13 mouse cellular contexts compared by ENCODE assay signal in the genomic region with DNA sequence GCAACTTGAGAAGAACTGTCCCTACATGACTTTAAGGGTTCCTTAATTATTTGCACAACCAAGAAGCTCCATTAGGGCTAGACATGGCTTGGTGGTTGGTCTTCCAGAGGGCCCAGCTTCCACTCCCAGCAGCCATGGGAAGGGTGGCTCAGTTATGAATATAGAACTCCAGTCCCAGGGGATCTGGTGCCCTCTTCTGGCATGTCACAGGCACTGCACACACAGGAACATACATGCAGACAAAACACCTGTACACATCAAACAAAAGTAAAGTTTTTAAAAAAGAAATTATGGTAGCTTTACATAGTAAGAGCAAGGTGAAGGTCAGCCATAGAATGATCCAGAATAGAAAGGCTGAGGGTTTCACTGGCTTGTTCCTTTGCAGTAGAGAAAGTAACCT. TPM values are rescaled to one million over a fixed set of nuclear protein-coding genes. Genes with fewer than 3 reads are reported as not detected.
DNase-seq lines count a peak whose midpoint lies in the region; ATAC-seq and TF ChIP-seq lines count a peak whose summit lies in the region.
"Had no signal": no experiment of that assay in that cellular context is flagged by ENCODE, and none has a peak within 500 bp of the region (broad histone marks: within the 10 kb centered on the region; RNA-seq: fewer than 3 reads in every experiment).

No protein-coding gene starts in this region.

- intact Hi-C loops in left cerebral cortex, postnatal 25 days (cut with DNase I), result no loop called here

- no peaks in the 10 kb centered on the region for H3K4me1 ChIP-seq in ES-Bruce4 (ENCODE audit: control insufficient read depth, insufficient read depth, low read length)
- H3K4me1 ChIP-seq in heart, embryonic 11.5 days (ENCODE audit: control insufficient read depth, insufficient read depth, low read length), result no peaks in the 10 kb centered on the region
- H3K4me1 ChIP-seq: forebrain, embryonic 12.5 days; midbrain, embryonic 15.5 days; neural tube, embryonic 15.5 days had no signal

- no peak for DNase-seq in layer of hippocampus, adult 2 months (ENCODE audit: low spot score in 2 of 2)
- no peak for DNase-seq in layer of hippocampus, adult 8-10 months (ENCODE audit: low spot score in 2 of 2)
- peak; percentile 35 for DNase-seq in 416B (ENCODE audit: low read depth)
- no peak for DNase-seq in layer of hippocampus, adult 9-10 months (ENCODE audit: low spot score)
- DNase-seq in left cerebral cortex, postnatal 25 days (ENCODE audit: low spot score in 2 of 2), result no peak
- DNase-seq: right cerebral cortex, postnatal 25 days had no signal

- no peaks in the 10 kb centered on the region for H3K9me3 ChIP-seq in ES-Bruce4 (replicated peaks; ENCODE audit: control insufficient read depth, insufficient read depth, low read length, poor library complexity, severe bottlenecking)
- H3K9me3 ChIP-seq in heart, embryonic 11.5 days (replicated peaks; ENCODE audit: control insufficient read depth, low read length), result no peaks in the 10 kb centered on the region; the same call in 1 of the 2 replicates
- H3K9me3 ChIP-seq: forebrain, embryonic 12.5 days; liver, embryonic 15.5 days; midbrain, embryonic 15.5 days; neural tube, embryonic 15.5 days had no signal

- no peak overlapping the region for H3K4me3 ChIP-seq in layer of hippocampus, adult 2 months
- H3K4me3 ChIP-seq in ES-Bruce4 (ENCODE audit: low read depth, low read length), result no peak overlapping the region
- no peak overlapping the region for H3K4me3 ChIP-seq in heart, embryonic 11.5 days (ENCODE audit: low read depth, low read length)
- H3K4me3 ChIP-seq: forebrain, embryonic 12.5 days; liver, embryonic 15.5 days; midbrain, embryonic 15.5 days; neural tube, embryonic 15.5 days had no signal

- no peak overlapping the region for H3K4me2 ChIP-seq in heart, embryonic 11.5 days
- H3K4me2 ChIP-seq: forebrain, embryonic 12.5 days; liver, embryonic 15.5 days; midbrain, embryonic 15.5 days; neural tube, embryonic 15.5 days had no signal

- peak; percentile 79 for ATAC-seq in erythroblast, adult 5-6 weeks (replicated peaks; ENCODE audit: low FRiP score, poor library complexity, severe bottlenecking)
- ATAC-seq in heart, embryonic 11.5 days (replicated peaks; ENCODE audit: insufficient number of reproducible peaks, low FRiP score, low TSS enrichment), result no peak
- ATAC-seq: midbrain, embryonic 15.5 days had no signal

- TF ChIP-seq CTCF in layer of hippocampus, adult 2 months (conservative IDR thresholded peaks at IDR 0.05), result peak; percentile 64
- TF ChIP-seq CTCF in ES-Bruce4 (IDR thresholded peaks at IDR 0.05; ENCODE audit: low read depth, low read length), result peak; percentile 67

- TF ChIP-seq EP300 in ES-Bruce4 (IDR thresholded peaks at IDR 0.05; ENCODE audit: insufficient read depth, low read depth, low read length), result no peak

- no peak overlapping the region for H3K27ac ChIP-seq in layer of hippocampus, adult 2 months
- no peak overlapping the region for H3K27ac ChIP-seq in ES-Bruce4 (ENCODE audit: insufficient read depth, low read length)
- no peak overlapping the region for H3K27ac ChIP-seq in heart, embryonic 11.5 days (ENCODE audit: low read depth, low read length)
- H3K27ac ChIP-seq: forebrain, embryonic 12.5 days; liver, embryonic 15.5 days; midbrain, embryonic 15.5 days; neural tube, embryonic 15.5 days had no signal

- H3K27me3 ChIP-seq in ES-Bruce4 (ENCODE audit: control insufficient read depth, insufficient read depth, low read length, poor library complexity, severe bottlenecking), result no peaks in the 10 kb centered on the region
- no peaks in the 10 kb centered on the region for H3K27me3 ChIP-seq in heart, embryonic 11.5 days (ENCODE audit: control insufficient read depth, insufficient read depth, low read length)
- H3K27me3 ChIP-seq: forebrain, embryonic 12.5 days; liver, embryonic 15.5 days; midbrain, embryonic 15.5 days; neural tube, embryonic 15.5 days had no signal

- H3K9ac ChIP-seq in ES-Bruce4 (ENCODE audit: low read depth, poor library complexity, severe bottlenecking), result no peak overlapping the region
- H3K9ac ChIP-seq in heart, embryonic 11.5 days (ENCODE audit: low read depth, low read length), result no peak overlapping the region
- H3K9ac ChIP-seq: forebrain, embryonic 12.5 days; liver, embryonic 15.5 days; midbrain, embryonic 15.5 days; neural tube, embryonic 15.5 days had no signal

- TF ChIP-seq POLR2A in ES-Bruce4 (IDR thresholded peaks at IDR 0.05; ENCODE audit: insufficient read depth, low read length), result no peak

- H3K36me3 ChIP-seq in ES-Bruce4 (ENCODE audit: control insufficient read depth, insufficient read depth, low read length, poor library complexity, severe bottlenecking), result peaks cover 68% of the 10 kb centered on the region
- 0 out of 2 replicates have a peak, but pooled peaks cover 2% of the 10 kb centered on the region for H3K36me3 ChIP-seq in heart, embryonic 11.5 days (ENCODE audit: control insufficient read depth, insufficient read depth, low read length)
- H3K36me3 ChIP-seq: forebrain, embryonic 12.5 days; midbrain, embryonic 15.5 days; neural tube, embryonic 15.5 days had no signal

RNA-seq across cellular contexts. Expression of a gene that starts 17.7 kb away (rescaled TPM):
- 10 to 100 TPM; 63.8 to 69.1 TPM for total RNA-seq in layer of hippocampus, adult 2 months (2021)
- total RNA-seq in layer of hippocampus, adult 8-10 months (2022), result 10 to 100 TPM; 67.1 to 70.8 (median 67.8) TPM
- polyA plus RNA-seq in ES-Bruce4 (2011; ENCODE audit: insufficient read depth, insufficient read length, low read depth, missing spikeins), result 186 and 192 TPM in 2 replicates
- total RNA-seq in erythroblast, adult 5-6 weeks (2015; ENCODE audit: low replicate concordance), result 26.7 and 42.8 TPM in 2 replicates
- 49.1 and 54.4 TPM in 2 replicates for total RNA-seq in erythroblast, adult 5-6 weeks (2017; ENCODE audit: low replicate concordance)
- polyA plus RNA-seq in heart, embryonic 11.5 days (2014; fragmentation: Nextera tagmentation; extraction: Ambion mirVana), result 141 and 157 TPM in 2 replicates
- total RNA-seq in left cerebral cortex, postnatal 25 days (2021), result 10 to 100 TPM; 59.4 to 69.3 TPM

RNA-seq across cellular contexts. Expression of a gene that starts 51.4 kb away (rescaled TPM):
- total RNA-seq in layer of hippocampus, adult 2 months (2021), result under 1 TPM; 0.28 to 0.54 TPM
- 1 to 10 TPM in 2 of 4 experiments, under 1 TPM in 2; 0.39 to 1.1 (median 0.75) TPM for total RNA-seq in layer of hippocampus, adult 8-10 months (2022)
- polyA plus RNA-seq in ES-Bruce4 (2011; ENCODE audit: insufficient read depth, insufficient read length, low read depth, missing spikeins), result 22.4 and 22.9 TPM in 2 replicates
- total RNA-seq in erythroblast, adult 5-6 weeks (2015; ENCODE audit: low replicate concordance), result 141 and 144 TPM in 2 replicates
- total RNA-seq in erythroblast, adult 5-6 weeks (2017; ENCODE audit: low replicate concordance), result 178 and 191 TPM in 2 replicates
- 5.0 TPM in 2 replicates for polyA plus RNA-seq in heart, embryonic 11.5 days (2014; fragmentation: Nextera tagmentation; extraction: Ambion mirVana)
- under 1 TPM; 0.48 to 0.62 TPM for total RNA-seq in left cerebral cortex, postnatal 25 days (2021)

Comparison
In these comparisons a context has a peak if more than half of its experiments do, and no peak if none do; other contexts are left out.
1. RNA of a gene that starts 51.4 kb away (total RNA-seq): 141 to 191 TPM in erythroblast, adult 5-6 weeks; 0.39 to 1.1 TPM in layer of hippocampus, adult 8-10 months, 0.48 to 0.62 TPM in left cerebral cortex, postnatal 25 days and 0.28 to 0.54 TPM in layer of hippocampus, adult 2 months; every median in the first group is over 10 times any median in the second.